Mouse (Mus musculus): Measurements from ENCODE around the gene Kbtbd7. TPM values are rescaled to one million over a fixed set of nuclear protein-coding genes. Genes with fewer than 3 reads are reported as not detected.
"Not testable (repeated sequence)": the region's sequence is repeated elsewhere in the genome, so short reads cannot be mapped to it uniquely, and the experiment has no call there.

Kbtbd7 gene
- total RNA-seq, 2 experiments from 2014 or later, result 12.4 to 13.1 TPM

DNA sequence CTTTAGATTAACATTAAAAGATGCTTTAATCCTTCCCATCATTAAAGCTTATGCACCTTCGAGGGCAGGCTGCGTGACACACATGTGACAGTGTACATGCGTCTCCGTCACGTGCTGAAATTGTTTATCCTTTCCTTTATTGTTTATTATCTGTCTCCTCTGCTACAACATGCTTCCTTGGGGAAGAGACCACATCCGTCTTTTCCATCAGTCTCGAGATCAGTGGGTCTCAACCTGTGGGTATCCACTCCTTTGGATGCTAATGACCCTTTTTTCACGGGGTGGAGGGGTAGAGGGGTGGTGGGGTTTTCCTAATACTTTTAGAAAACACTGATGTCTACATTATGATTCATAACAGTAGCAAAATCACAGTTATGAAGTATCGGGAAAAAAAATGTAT is 18.3 kb downstream of the Kbtbd7 start:
- intact Hi-C loops (cut with DNase I), result no loop called here
- DNase-seq, result no peak

DNA sequence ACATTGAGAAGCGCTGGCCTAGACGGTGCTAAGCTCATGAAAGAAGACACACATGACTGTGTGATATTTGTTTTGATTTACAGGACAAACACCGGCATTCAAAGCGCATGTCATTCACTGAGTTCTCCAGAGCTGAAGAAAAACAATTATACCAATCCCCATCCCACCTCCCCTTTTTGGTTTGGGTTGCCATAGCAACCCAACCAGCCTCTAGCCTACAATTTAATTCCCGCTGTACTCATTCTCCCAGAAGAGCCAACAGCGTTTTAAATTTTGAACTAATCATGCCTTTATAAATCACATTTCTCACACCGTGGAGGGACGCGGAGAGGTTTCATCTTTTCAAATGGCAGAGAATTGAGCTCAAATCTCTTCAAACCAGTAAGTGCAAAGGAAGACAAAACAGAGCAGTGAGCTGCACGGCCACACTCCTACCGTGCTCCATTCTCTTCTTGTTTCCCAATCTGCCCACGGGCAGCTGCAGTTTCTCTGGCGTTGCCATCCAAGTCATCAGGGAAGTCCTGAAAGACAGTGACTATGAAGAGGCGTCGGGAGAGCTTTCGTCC is 18.8 kb downstream of the Kbtbd7 start:
- intact Hi-C loops (cut with DNase I), result no loop called here
- no peak for DNase-seq

DNA sequence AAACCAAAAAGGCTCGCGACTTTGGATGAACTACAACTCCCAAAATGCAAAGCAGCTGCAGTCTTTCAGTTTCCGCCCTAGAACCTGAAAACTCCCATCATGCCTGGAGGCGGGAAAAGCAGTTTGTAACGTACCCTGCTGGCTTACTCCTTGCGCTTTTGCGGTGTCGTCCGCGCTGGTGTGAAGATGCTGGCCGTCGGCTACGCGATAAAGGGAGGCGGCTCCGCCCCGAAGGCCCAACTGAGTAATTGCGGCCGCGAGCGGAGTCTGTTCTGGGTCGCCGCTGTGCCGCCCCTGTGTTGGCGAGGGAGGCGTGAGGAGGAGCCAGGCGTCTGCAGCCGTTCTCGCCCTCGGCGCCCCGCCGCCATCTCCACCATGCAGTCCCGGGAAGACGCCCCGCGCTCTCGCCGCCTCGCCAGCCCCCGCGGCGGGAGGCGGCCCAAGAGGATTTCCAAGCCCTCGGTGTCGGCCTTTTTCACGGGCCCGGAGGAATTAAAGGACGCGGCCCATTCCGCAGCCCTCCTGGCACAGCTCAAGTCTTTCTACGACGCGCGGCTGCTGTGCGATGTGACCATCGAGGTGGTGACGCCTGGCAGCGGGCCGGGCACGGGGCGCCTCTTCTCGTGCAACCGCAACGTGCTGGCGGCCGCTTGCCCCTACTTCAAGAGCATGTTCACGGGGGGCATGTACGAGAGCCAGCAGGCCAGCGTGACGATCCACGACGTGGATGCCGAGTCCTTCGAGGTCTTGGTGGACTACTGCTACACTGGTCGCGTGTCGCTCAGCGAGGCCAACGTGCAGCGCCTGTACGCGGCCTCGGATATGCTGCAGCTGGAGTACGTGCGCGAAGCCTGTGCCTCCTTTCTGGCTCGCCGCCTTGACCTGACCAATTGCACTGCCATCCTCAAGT is 25.6 kb downstream of the Kbtbd7 start, which contains the start of gene Kbtbd6:
Kbtbd6 (plus strand) TSS at position 155 of the 910 bp plus-strand sequence.
- intact Hi-C loops (cut with DNase I), result loop anchor here (2.0 kb wide), 1 partner anchor 57 kb away; no protein-coding TSS in a partner anchor
- peak; percentile 87 to 90 for DNase-seq

DNA sequence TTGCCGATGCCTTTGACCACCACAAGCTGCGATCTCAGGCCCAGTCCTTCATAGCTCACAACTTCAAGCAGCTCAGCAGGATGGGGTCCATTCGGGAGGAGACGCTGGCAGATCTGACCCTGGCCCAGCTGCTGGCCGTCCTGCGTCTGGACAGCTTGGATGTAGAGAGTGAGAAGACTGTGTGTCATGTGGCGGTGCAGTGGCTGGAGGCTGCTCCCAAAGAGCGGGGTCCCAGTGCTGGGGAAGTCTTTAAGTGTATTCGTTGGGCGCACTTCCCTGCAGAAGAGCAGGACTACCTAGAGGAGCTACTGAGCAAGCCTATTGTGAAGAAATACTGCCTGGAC is 26.3 kb downstream of the Kbtbd7 start:
- intact Hi-C loops (cut with DNase I); DNase-seq: not testable (repeated sequence)

DNA sequence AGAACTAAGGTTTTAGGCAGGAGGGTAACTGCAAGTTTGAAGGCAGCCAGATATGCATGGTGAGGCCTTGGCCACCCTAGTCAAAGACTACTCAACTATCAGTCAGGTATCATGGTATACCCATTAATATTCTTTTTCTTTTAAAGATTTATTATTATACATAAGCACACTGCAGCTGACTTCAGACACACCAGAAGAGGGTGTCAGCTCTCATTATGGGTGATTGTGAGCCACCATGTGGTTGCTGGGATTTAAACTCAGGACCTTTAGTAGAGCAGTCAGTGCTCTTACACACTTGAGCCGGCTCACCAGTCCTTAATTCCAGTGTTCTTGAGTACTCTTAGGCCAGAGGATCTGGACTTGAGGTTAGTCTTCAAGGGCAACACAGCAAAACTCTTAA is 34.1 kb downstream of the Kbtbd7 start:
- no peak for DNase-seq
- intact Hi-C loops (cut with DNase I), result no loop called here

DNA sequence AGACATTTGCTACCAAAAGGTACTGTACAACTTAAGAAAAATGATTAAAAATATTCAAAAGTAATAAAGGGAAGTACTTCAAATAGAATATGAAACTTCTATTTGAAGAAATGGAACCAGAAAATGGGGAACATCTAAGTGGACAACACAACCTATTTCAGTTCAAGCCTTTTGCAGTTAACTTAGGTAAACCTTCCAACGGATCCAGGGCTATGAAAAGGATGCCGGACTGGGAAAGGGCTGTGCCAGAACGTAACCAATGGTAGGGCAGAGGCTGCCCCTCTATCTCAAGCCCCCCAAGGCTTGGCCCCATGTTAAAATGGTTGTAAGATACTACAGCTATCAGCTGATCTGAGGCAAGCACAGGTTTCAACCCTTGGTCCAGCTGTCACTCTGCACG is 34.7 kb downstream of the Kbtbd7 start:
- intact Hi-C loops (cut with DNase I), result no loop called here
- no peak for DNase-seq

DNA sequence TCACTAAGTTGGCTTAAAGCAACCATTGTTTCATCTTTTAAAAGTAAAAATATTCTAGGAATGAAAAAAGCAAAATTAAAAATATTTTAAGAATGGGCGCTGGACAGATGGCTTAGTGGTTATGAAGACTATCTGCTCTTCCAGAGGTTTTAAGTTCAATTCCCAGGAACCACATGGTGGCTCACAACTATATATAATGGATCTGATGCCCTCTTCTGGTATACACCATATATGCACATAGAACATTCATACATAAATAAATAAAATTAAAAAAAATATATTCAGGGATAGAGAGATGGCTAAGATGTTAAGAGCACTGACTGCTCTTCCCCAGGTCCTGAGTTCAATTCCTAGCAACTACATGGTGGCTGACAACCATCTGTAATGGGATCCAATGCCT is 39.3 kb downstream of the Kbtbd7 start:
- DNase-seq, result no peak
- intact Hi-C loops (cut with DNase I), result loop anchor here (5.0 kb wide), 2 partner anchors 338 to 798 kb away; no protein-coding TSS in a partner anchor

DNA sequence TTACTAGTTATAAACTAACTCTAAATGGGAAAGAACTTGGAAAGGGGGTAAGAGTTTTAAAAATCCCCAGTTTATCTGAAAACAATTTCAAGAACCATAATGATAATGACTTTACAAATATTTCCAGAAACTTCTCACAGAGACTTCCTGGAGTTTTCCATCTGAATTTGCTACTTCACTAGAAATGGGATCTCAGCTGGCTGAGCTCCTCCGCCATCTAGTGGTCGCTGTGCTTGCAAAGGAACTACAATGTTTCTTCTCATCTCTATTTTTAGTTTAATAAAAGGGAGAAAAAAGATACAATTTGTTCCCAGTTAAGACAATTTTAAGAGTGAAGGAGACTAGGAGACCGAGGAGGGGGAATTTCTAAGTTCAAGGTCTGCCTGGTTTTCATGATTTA is 41.3 kb downstream of the Kbtbd7 start:
- intact Hi-C loops (cut with DNase I), result loop anchor here (1.0 to 5.0 kb wide), 4 partner anchors 69 to 800 kb away; no protein-coding TSS in a partner anchor
- DNase-seq, result peak; percentile 68 to 80

DNA sequence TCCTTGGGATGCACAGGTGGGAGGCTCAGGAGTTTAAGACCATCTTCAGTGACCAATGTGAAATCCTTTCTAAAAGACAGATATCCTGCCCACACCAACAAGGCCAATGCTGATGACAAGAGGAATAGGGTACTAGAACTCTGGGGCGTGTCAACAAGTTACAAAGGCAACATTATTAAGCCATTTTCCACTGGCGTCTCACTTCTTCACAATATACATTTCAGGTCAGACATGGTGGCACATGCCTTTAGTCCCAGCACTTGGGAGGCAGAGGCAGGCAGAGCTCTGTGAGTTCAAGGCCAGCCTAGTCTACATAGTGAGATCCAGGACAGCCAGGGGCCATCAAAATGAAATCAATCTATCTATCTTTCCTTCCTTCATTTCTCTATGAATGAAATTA is 47.1 kb downstream of the Kbtbd7 start:
- intact Hi-C loops (cut with DNase I), result no loop called here
- DNase-seq, result no peak

Other genes starting within 250 kb of the Kbtbd7 start
- not detected for gene Zfp957, start 179.1 kb upstream of the Kbtbd7 start, total RNA-seq (2021)
- 10 to 100 TPM; 51.6 to 57.6 TPM for gene Rgcc, start 124.9 kb upstream of the Kbtbd7 start, total RNA-seq (2021)
- 10 to 100 TPM; 12.2 to 18.1 TPM for gene Naa16, start 35.7 kb upstream of the Kbtbd7 start, total RNA-seq (2021)
- 1 to 10 TPM; 5.0 to 6.1 TPM for gene Mtrf1, start 28.7 kb upstream of the Kbtbd7 start, total RNA-seq (2021)
- gene Kbtbd6, start 25.3 kb downstream of the Kbtbd7 start, total RNA-seq (2021), result under 1 TPM; 0.37 to 0.62 TPM
- 10 to 100 TPM; 21.3 to 23.3 TPM for gene Elf1, start 54.7 kb downstream of the Kbtbd7 start, total RNA-seq (2021)
- 10 to 100 TPM; 22.8 to 24.8 TPM for gene Wbp4, start 55.0 kb downstream of the Kbtbd7 start, total RNA-seq (2021)
- gene Sugt1, start 161.2 kb downstream of the Kbtbd7 start, total RNA-seq (2021), result 10 to 100 TPM; 83.3 to 89.9 TPM
- gene Cnmd, start 235.7 kb downstream of the Kbtbd7 start, total RNA-seq (2021), result not detected

Measured in heart, postnatal 10 days (tissue).